ENCODE assay signal across 9 mouse cellular contexts in genomic region chr10:127188079-127188453, GRCm38 (mm10). TPM values are rescaled to one million over a fixed set of nuclear protein-coding genes. Genes with fewer than 3 reads are reported as not detected.
A peak's percentile ranks its signal among the peaks of the same experiment; 100 is the strongest.
DNase-seq lines count a peak whose midpoint lies in the region; ATAC-seq and TF ChIP-seq lines count a peak whose summit lies in the region.
"Had no signal": no experiment of that assay in that cellular context is flagged by ENCODE, and none has a peak within 500 bp of the region (broad histone marks: within the 10 kb centered on the region; RNA-seq: fewer than 3 reads in every experiment).

No protein-coding gene starts in this region.

- DNase-seq in heart, adult 2 months: peak in 1 of 2 experiments; percentile 46
- no peak for DNase-seq in heart, postnatal 10 days
- no peak for DNase-seq in ES-E14 (ENCODE audit: low read depth, low spot score)
- no peak for DNase-seq in hindbrain, embryonic 10.5 days (ENCODE audit: low spot score)
- DNase-seq in right cerebral cortex, adult 18-20 months: no peak
- no peak for DNase-seq in T-cell, adult 2 months (ENCODE audit: low spot score)
- DNase-seq in spleen, postnatal 14 days (ENCODE audit: low spot score in 2 of 2): no peak

- H3K27me3 ChIP-seq in heart, adult 2 months (ENCODE audit: control insufficient read depth, insufficient read depth, low read length): no peaks in the 10 kb centered on the region
- peaks cover 35% of the 10 kb centered on the region for H3K27me3 ChIP-seq in hindbrain, embryonic 10.5 days (ENCODE audit: insufficient read depth, poor library complexity, severe bottlenecking)
- peaks cover 25% of the 10 kb centered on the region for H3K27me3 ChIP-seq in midbrain, embryonic 12.5 days

- H3K9me3 ChIP-seq in ES-E14 (ENCODE audit: control insufficient read depth, insufficient read depth, low read depth, low read length): no peaks in the 10 kb centered on the region
- H3K9me3 ChIP-seq in hindbrain, embryonic 10.5 days: peaks cover 3% of the 10 kb centered on the region; the same call in 1 of the 2 replicates
- H3K9me3 ChIP-seq in midbrain, embryonic 12.5 days: peaks cover 3% of the 10 kb centered on the region; the same call in 1 of the 2 replicates

- ATAC-seq in midbrain, embryonic 12.5 days (ENCODE audit: low FRiP score, low read depth): peak; percentile 11; the same call in 1 of the 2 replicates

- TF ChIP-seq CTCF in heart, adult 2 months (IDR thresholded peaks at IDR 0.05): no peak

- H3K27ac ChIP-seq in heart, adult 2 months: no peak overlapping the region; the same call in 1 of the 2 replicates
- 0 out of 2 replicates have a peak overlapping the region, but pooled peaks have one; percentile 29 for H3K27ac ChIP-seq in ES-E14 (ENCODE audit: insufficient read depth, low read depth, low read length, poor library complexity, severe bottlenecking)
- peak overlapping the region; percentile 94 for H3K27ac ChIP-seq in hindbrain, embryonic 10.5 days
- H3K27ac ChIP-seq in midbrain, embryonic 12.5 days (replicated peaks): peak overlapping the region; percentile 86

- intact Hi-C loops in heart, adult 2 months (cut with DNase I): no loop called here
- intact Hi-C loops in heart, postnatal 10 days (cut with DNase I): no loop called here

- H3K36me3 ChIP-seq in heart, adult 2 months (ENCODE audit: control insufficient read depth, insufficient read depth, low read length): no peaks in the 10 kb centered on the region
- H3K36me3 ChIP-seq in ES-E14 (ENCODE audit: control insufficient read depth, insufficient read depth, low read length, poor library complexity, severe bottlenecking): peaks cover 20% of the 10 kb centered on the region; the same call in 1 of the 2 replicates
- peaks cover 53% of the 10 kb centered on the region for H3K36me3 ChIP-seq in hindbrain, embryonic 10.5 days
- peaks cover 27% of the 10 kb centered on the region for H3K36me3 ChIP-seq in midbrain, embryonic 12.5 days

- H3K9ac ChIP-seq in heart, adult 2 months (ENCODE audit: low read depth, low read length): peak overlapping the region; percentile 77
- H3K9ac ChIP-seq in ES-E14 (ENCODE audit: insufficient read depth, low read depth, low read length, poor library complexity, severe bottlenecking): peak overlapping the region; percentile 90
- peak overlapping the region; percentile 91 for H3K9ac ChIP-seq in midbrain, embryonic 12.5 days (replicated peaks)

- H3K4me1 ChIP-seq in heart, adult 2 months (ENCODE audit: control insufficient read depth, insufficient read depth, low read length): peaks cover 1% of the 10 kb centered on the region
- H3K4me1 ChIP-seq in ES-E14 (ENCODE audit: control insufficient read depth in 2 of 2, insufficient read depth in 2 of 2, low read length in 2 of 2, poor library complexity in 1 of 2): peaks cover 2 to 37% of the 10 kb centered on the region in 2 experiments; a peak in 3 of 4 replicates
- peaks cover 79% of the 10 kb centered on the region for H3K4me1 ChIP-seq in hindbrain, embryonic 10.5 days (replicated peaks)
- peaks cover 66% of the 10 kb centered on the region for H3K4me1 ChIP-seq in midbrain, embryonic 12.5 days

- H3K4me3 ChIP-seq in heart, adult 2 months: peak overlapping the region; percentile 66
- peak overlapping the region; percentile 81 to 99 for H3K4me3 ChIP-seq in ES-E14 (ENCODE audit: insufficient read depth in 1 of 2, low read depth in 1 of 2, low read length in 2 of 2, poor library complexity in 1 of 2, severe bottlenecking in 1 of 2)
- peak overlapping the region; percentile 76 for H3K4me3 ChIP-seq in hindbrain, embryonic 10.5 days
- H3K4me3 ChIP-seq in midbrain, embryonic 12.5 days: peak overlapping the region; percentile 75

- no peaks in the 10 kb centered on the region for H3K79me2 ChIP-seq in heart, adult 2 months (replicated peaks; ENCODE audit: control insufficient read depth, insufficient read depth, low read length)

- peak overlapping the region; percentile 99 for H3K4me2 ChIP-seq in midbrain, embryonic 12.5 days (replicated peaks)

- no peak for TF ChIP-seq EP300 in heart, adult 2 months (IDR thresholded peaks at IDR 0.05; ENCODE audit: insufficient read depth, low read depth, low read length)

- 4% methylated on average over 18 of the region's 21 CpGs for WGBS in heart, adult 2 months
- 2% methylated on average over 21 of the region's 21 CpGs for WGBS in hindbrain, embryonic 10.5 days
- under 1% methylated on average over 15 of the region's 21 CpGs for WGBS in midbrain, embryonic 12.5 days

- TF ChIP-seq POLR2A in heart, adult 2 months (IDR thresholded peaks at IDR 0.05; ENCODE audit: insufficient read depth, low read depth, low read length): no peak

- in situ Hi-C loops in ES-E14 (cut with MboI; ENCODE audit: low sequenced_read_pairs in 2 of 2, unreplicated experiment in 2 of 2): no loop called here

TF ChIP-seq in ES-E14, 5 proteins besides CTCF, POLR2A, EP300 and RAD21:
- TF ChIP-seq CHD2 (IDR thresholded peaks at IDR 0.05; ENCODE audit: low read depth, low read length) (no peak), ZNF384 (IDR thresholded peaks at IDR 0.05; ENCODE audit: low read depth, low read length) (no peak)

RNA-seq across cellular contexts. Expression of gene Arhgef25, which starts 1.8 kb away (rescaled TPM):
- total RNA-seq in heart, adult 2 months (2021): 10 to 100 TPM in 1 of 2 experiments, 1 to 10 TPM in 1; 9.8 to 10.1 TPM
- polyA plus RNA-seq in heart, adult 2 months (2012; rRNA removed): 17.4 and 18.2 TPM in 2 replicates
- 10 to 100 TPM; 20.8 to 21.0 TPM for total RNA-seq in heart, postnatal 10 days (2021)
- total RNA-seq in ES-E14 (2012; rRNA removed): 39.2 and 87.7 TPM in 2 replicates
- 29.8 and 33.5 TPM in 2 replicates for polyA plus RNA-seq in hindbrain, embryonic 10.5 days (2016; fragmentation: Nextera tagmentation; extraction: Ambion mirVana)
- 39.6 and 46.1 TPM in 2 replicates for polyA plus RNA-seq in midbrain, embryonic 12.5 days (2016; fragmentation: Nextera tagmentation; extraction: Ambion mirVana)
- total RNA-seq: neutrophil, adult 5-6 weeks had no signal

RNA-seq across cellular contexts. Expression of gene Dtx3, which starts 7.5 kb away (rescaled TPM):
- total RNA-seq in heart, adult 2 months (2021): 10 to 100 TPM; 23.7 to 24.2 TPM
- polyA plus RNA-seq in heart, adult 2 months (2012; rRNA removed): 92.6 and 102 TPM in 2 replicates
- 10 to 100 TPM; 48.4 to 52.2 TPM for total RNA-seq in heart, postnatal 10 days (2021)
- total RNA-seq in ES-E14 (2012; rRNA removed): 29.5 and 75.5 TPM in 2 replicates
- polyA plus RNA-seq in hindbrain, embryonic 10.5 days (2016; fragmentation: Nextera tagmentation; extraction: Ambion mirVana): 110 and 151 TPM in 2 replicates
- polyA plus RNA-seq in midbrain, embryonic 12.5 days (2016; fragmentation: Nextera tagmentation; extraction: Ambion mirVana): 204 and 205 TPM in 2 replicates

RNA-seq across cellular contexts. Expression of gene Slc26a10, which starts 7.6 kb away (rescaled TPM):
- total RNA-seq in heart, adult 2 months (2021): 10 to 100 TPM; 13.2 to 14.7 TPM
- polyA plus RNA-seq in heart, adult 2 months (2012; rRNA removed): 40.5 and 68.0 TPM in 2 replicates
- 10 to 100 TPM; 40.8 to 48.0 TPM for total RNA-seq in heart, postnatal 10 days (2021)
- total RNA-seq in ES-E14 (2012; rRNA removed): 7.4 and 12.2 TPM in 2 replicates
- polyA plus RNA-seq in hindbrain, embryonic 10.5 days (2016; fragmentation: Nextera tagmentation; extraction: Ambion mirVana): 1.6 and 2.1 TPM in 2 replicates
- 0.89 and 1.1 TPM in 2 replicates for polyA plus RNA-seq in midbrain, embryonic 12.5 days (2016; fragmentation: Nextera tagmentation; extraction: Ambion mirVana)

RNA-seq across cellular contexts. Expression of gene B4galnt1, which starts 23.0 kb away (rescaled TPM):
- 1 to 10 TPM; 1.8 to 2.0 TPM for total RNA-seq in heart, adult 2 months (2021)
- polyA plus RNA-seq in heart, adult 2 months (2012; rRNA removed): 4.0 and 9.5 TPM in 2 replicates
- total RNA-seq in heart, postnatal 10 days (2021): 1 to 10 TPM; 3.6 to 3.8 TPM
- total RNA-seq in ES-E14 (2012; rRNA removed): 4.5 and 8.6 TPM in 2 replicates
- 4.4 and 12.7 TPM in 2 replicates for polyA plus RNA-seq in hindbrain, embryonic 10.5 days (2016; fragmentation: Nextera tagmentation; extraction: Ambion mirVana)
- 15.2 and 17.7 TPM in 2 replicates for polyA plus RNA-seq in midbrain, embryonic 12.5 days (2016; fragmentation: Nextera tagmentation; extraction: Ambion mirVana)

RNA-seq across cellular contexts. Expression of gene Pip4k2c, which starts 23.3 kb away (rescaled TPM):
- 10 to 100 TPM; 25.7 to 28.8 TPM for total RNA-seq in heart, adult 2 months (2021)
- 29.0 and 42.3 TPM in 2 replicates for polyA plus RNA-seq in heart, adult 2 months (2012; rRNA removed)
- total RNA-seq in heart, postnatal 10 days (2021): 10 to 100 TPM; 26.4 to 28.7 TPM
- total RNA-seq in ES-E14 (2012; rRNA removed): 41.7 and 47.4 TPM in 2 replicates
- 17.9 and 21.9 TPM in 2 replicates for polyA plus RNA-seq in hindbrain, embryonic 10.5 days (2016; fragmentation: Nextera tagmentation; extraction: Ambion mirVana)
- polyA plus RNA-seq in midbrain, embryonic 12.5 days (2016; fragmentation: Nextera tagmentation; extraction: Ambion mirVana): 17.0 and 18.1 TPM in 2 replicates
